Mouse (Mus musculus) inflammation-experienced regulatory T-cells, adult 16 weeks (primary cell): Measurements from ENCODE around the gene Ung. TPM values are rescaled to one million over a fixed set of nuclear protein-coding genes. Genes with fewer than 3 reads are reported as not detected.

Experiments
- polyA plus RNA-seq: library from polyadenylated mRNA; unstranded; fragments of 100-300 nt; shearing (Covaris generic); gene quantifications from one replicate; pipeline ENCODE4 v1.2.1, GENCODE M21; 2017

Ung gene
- polyA plus RNA-seq = 2.6 TPM

DNA sequence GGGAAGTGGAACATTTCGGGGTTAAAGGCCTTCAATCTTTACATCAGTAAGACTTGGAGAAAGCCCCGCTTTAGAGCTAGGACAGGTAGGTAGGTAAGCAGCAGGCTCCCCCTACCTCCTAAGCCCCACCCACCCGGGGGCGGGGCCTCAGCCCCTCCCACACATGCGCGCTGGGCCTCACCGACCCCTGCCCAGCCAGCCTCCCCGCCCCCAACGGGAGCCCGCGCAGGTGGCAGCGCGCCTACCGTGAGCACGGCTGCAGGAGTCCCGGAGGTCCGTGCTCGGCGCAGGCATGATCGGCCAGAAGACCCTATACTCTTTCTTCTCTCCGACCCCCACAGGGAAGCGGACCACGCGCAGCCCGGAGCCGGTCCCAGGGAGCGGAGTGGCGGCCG lies at the start of gene Ung:
Ung (plus strand) TSS at position 176 of the 395 bp plus-strand sequence.

GRCm38 (mm10) chr5:114091057-114091807 lies 39.0 kb upstream of the Ung start, which contains the start of gene Svop:
TSS of gene Svop (minus strand) at chr5:114091570.

GRCm38 (mm10) chr5:114127374-114128349 lies 2.5 kb upstream of the Ung start, which contains the start of gene Alkbh2:
TSS of gene Alkbh2 (minus strand) at chr5:114128218.

GRCm38 (mm10) chr5:114146028-114146888 lies 16.1 kb downstream of the Ung start, which contains the start of gene Acacb:
TSS of gene Acacb (plus strand) at chr5:114146535.

Other genes starting within 250 kb of the Ung start
- gene Coro1c, start 221.6 kb upstream of the Ung start, polyA plus RNA-seq = 101 TPM
- gene Ssh1, start 136.5 kb upstream of the Ung start, polyA plus RNA-seq = 30.9 TPM
- gene Dao, start 126.7 kb upstream of the Ung start, polyA plus RNA-seq = 0.87 TPM
- 2.3 TPM for gene Usp30, start 64.9 kb upstream of the Ung start, polyA plus RNA-seq
- gene Svop, start 38.8 kb upstream of the Ung start, polyA plus RNA-seq = 0.34 TPM
- gene Alkbh2, start 2.2 kb upstream of the Ung start, polyA plus RNA-seq = 17.2 TPM
- 0.44 TPM for gene Acacb, start 16.1 kb downstream of the Ung start, polyA plus RNA-seq
- gene Foxn4, start 143.4 kb downstream of the Ung start, polyA plus RNA-seq = not detected
- gene Myo1h, start 158.8 kb downstream of the Ung start, polyA plus RNA-seq = 7.0 TPM